Mouse (Mus musculus) thymus, adult 2 months (tissue): ENCODE measurements around the gene Cd83.

Experiments
- CTCF ChIP-seq: fragments of 200-500 bp; IDR thresholded peaks from 2 replicates; pipeline ENCODE4 v1.5.1; 2012; ENCODE audit warnings: mild to moderate bottlenecking, control low read depth, low read length, moderate library complexity, borderline replicate concordance; ENCODE audit not compliant: control insufficient read depth, poor library complexity, insufficient read depth; ENCODE audit errors: extremely low read depth
- POLR2A ChIP-seq: fragments of 200-500 bp; IDR thresholded peaks from 2 replicates; pipeline ENCODE4 v1.6.1; 2012; ENCODE audit warnings: mild to moderate bottlenecking, low read length, control low read depth, moderate library complexity; ENCODE audit not compliant: control insufficient read depth, poor library complexity, insufficient read depth; ENCODE audit errors: extremely low read depth

DNA sequence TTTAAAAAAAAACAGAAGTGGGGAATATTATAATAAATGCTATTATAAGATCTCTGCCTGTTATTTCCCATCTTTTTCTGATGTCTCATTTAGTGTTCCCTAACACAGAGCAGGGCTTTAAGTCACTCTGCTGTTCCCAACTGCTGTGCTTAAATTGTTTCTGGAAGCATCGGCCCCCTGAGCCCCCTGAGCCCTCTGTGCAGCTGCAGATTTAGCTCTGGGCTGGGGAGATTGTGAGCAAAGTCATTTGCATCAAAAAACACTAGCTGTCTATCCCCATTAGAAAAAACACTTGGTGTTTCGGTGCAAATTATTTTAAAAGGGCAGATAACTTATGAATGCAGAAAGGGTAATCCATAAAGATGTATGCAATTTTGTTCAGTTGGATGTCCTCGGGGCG lies 66.5 kb downstream of the Cd83 start:
- TF ChIP-seq CTCF (no peak), POLR2A (no peak)
